Mouse (Mus musculus) heart, embryonic 16.5 days (tissue): ENCODE results near the gene Nmt1. TPM values are rescaled to one million over a fixed set of nuclear protein-coding genes. Genes with fewer than 3 reads are reported as not detected.

Experiments
- ATAC-seq: fragments of 200-750 bp; cut with Nextera tagmentation; replicated peaks from 2 replicates; pipeline ENCODE4 v1.8.0; 2017; ENCODE audit warnings: moderate number of reproducible peaks; ENCODE audit not compliant: insufficient read depth, low FRiP score; ENCODE audit errors: extremely low read depth
- H3K27ac ChIP-seq: fragments of 300-500 bp; sonication (generic); 2 replicates; pipeline ENCODE4 v1.5.1; 2014; ENCODE audit warnings: mild to moderate bottlenecking, low read length, control low read depth, moderate library complexity
- H3K27me3 ChIP-seq: fragments of 300-500 bp; sonication (generic); 2 replicates; pipeline ENCODE4 v1.6.1; 2014; ENCODE audit warnings: low read length, mixed read lengths; ENCODE audit not compliant: control insufficient read depth, insufficient read depth
- H3K36me3 ChIP-seq: fragments of 300-500 bp; sonication (generic); 2 replicates; pipeline ENCODE4 v1.6.1; 2014; ENCODE audit not compliant: control insufficient read depth, insufficient read depth
- H3K4me1 ChIP-seq: fragments of 300-500 bp; sonication (generic); 2 replicates; pipeline ENCODE4 v1.6.1; 2014; ENCODE audit warnings: low read length, mixed read lengths; ENCODE audit not compliant: control insufficient read depth, insufficient read depth
- H3K4me2 ChIP-seq: fragments of 300-500 bp; sonication (generic); 2 replicates; pipeline ENCODE4 v1.6.1; 2014; ENCODE audit warnings: low read depth, mild to moderate bottlenecking, control low read depth, low read length
- H3K4me3 ChIP-seq: fragments of 300-500 bp; sonication (generic); 2 replicates; pipeline ENCODE4 v1.5.1; 2014; ENCODE audit warnings: mild to moderate bottlenecking, control low read depth, low read length
- H3K9ac ChIP-seq: fragments of 300-500 bp; sonication (generic); 2 replicates; pipeline ENCODE4 v1.6.1; 2014; ENCODE audit warnings: low read length, control low read depth
- H3K9me3 ChIP-seq: fragments of 300-500 bp; sonication (generic); replicated peaks from 2 replicates; pipeline ENCODE4 v1.6.1; 2016; ENCODE audit warnings: low read length; ENCODE audit not compliant: control insufficient read depth
- WGBS: fragments of 180-500 bp; shearing (Covaris S2); extraction: QIAGEN DNeasy Blood & Tissue Kit; methylation state at CpG from one replicate; pipeline ENCODE4 v1.1.7; 2014; 5-methylcytosine and 5-hydroxymethylcytosine counted together
- polyA plus RNA-seq: library from polyadenylated mRNA; unstranded; fragments of >200 nt; fragmentation: Nextera tagmentation; extraction: Ambion mirVana; gene quantifications from 2 replicates; pipeline ENCODE4 v1.2.1, GENCODE M21; 2015

Gene Nmt1
- polyA plus RNA-seq, 1 experiment from 2014 or later = 39.1 TPM

DNA sequence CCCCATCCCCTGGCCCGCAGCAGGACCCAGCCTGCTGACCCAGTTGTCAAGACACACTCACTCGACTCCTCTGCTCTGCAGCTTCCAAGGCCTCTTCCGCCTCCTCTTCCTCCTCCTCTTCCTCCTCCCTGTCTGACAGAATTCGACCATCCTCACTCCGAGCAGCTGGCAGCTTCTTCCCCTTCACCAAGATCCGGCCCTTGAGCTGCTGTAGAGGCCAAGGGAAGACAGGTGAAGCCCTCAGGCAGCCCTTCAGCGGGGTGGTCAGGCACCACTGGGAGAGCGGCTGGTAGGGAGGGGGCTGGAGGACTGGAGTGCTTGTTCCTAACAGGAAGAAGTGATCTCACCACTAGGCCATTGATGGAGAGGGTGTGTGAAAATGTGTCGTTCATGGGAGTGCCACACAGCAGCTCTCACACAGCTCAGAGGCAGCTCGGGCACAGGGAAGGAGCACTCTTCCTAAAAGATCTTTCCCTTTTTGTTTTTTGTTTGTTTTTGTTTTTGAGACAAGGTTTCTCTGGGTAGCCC lies 46.9 kb downstream of the Nmt1 start:
- Histone ChIP-seq H3K27ac (no peak overlapping the region), H3K9ac (peak overlapping the region; percentile 41; the same call in 1 of the 2 replicates), H3K27me3 (no peaks in the 10 kb centered on the region; the same call in 1 of the 2 replicates), H3K4me2 (peak overlapping the region; percentile 28), H3K4me3 (no peak overlapping the region; the same call in 1 of the 2 replicates), H3K4me1 (peaks cover 20% of the 10 kb centered on the region), H3K36me3 (peaks cover 21% of the 10 kb centered on the region), H3K9me3 (no peaks in the 10 kb centered on the region)
- 28% methylated on average over 10 of the region's 10 CpGs for whole genome bisulfite sequencing
- ATAC-seq = 0 out of 2 replicates have a peak, but pooled peaks have one; percentile 39

DNA sequence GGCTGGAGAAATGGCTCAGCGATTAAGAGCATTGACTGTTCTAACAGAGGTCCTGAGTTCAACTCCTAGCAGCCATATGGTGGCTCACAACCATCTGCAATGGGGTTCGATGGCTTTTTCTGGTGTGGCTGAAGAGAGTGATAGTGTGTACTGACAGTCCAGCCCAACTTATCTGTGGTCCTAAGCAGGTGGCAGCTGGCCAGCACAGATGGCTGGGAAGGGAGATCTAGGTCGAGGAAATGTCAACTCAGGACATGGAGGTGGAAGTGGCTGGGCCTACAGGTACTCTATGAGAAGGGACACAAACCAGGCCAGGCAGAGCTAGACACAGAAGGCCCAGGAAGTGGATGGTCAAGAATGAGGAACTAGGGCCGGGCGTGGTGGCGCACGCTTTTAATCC lies 48.0 kb downstream of the Nmt1 start:
- 0 out of 2 replicates have a peak, but pooled peaks have one; percentile 15 for ATAC-seq
- H3K36me3 ChIP-seq = peaks cover 14% of the 10 kb centered on the region
- H3K4me3 ChIP-seq = no peak overlapping the region
- H3K4me1 ChIP-seq = peaks cover 27% of the 10 kb centered on the region
- no peaks in the 10 kb centered on the region for H3K9me3 ChIP-seq
- no peak overlapping the region for H3K27ac ChIP-seq
- peaks cover 2% of the 10 kb centered on the region; the same call in 1 of the 2 replicates for H3K27me3 ChIP-seq
- no peak overlapping the region for H3K9ac ChIP-seq
- H3K4me2 ChIP-seq = no peak overlapping the region
- 80% methylated on average over 7 of the region's 7 CpGs for WGBS

GRCm38 (mm10) chr11:103076581-103076980 lies 48.6 kb downstream of the Nmt1 start:
- Histone ChIP-seq H3K4me1 (peaks cover 28% of the 10 kb centered on the region), H3K4me2 (no peak overlapping the region), H3K9me3 (no peaks in the 10 kb centered on the region), H3K27me3 (peaks cover 4% of the 10 kb centered on the region; the same call in 1 of the 2 replicates), H3K4me3 (no peak overlapping the region), H3K27ac (no peak overlapping the region), H3K36me3 (peaks cover 14% of the 10 kb centered on the region), H3K9ac (no peak overlapping the region)
- no peak for ATAC-seq
- 78% methylated on average over 8 of the region's 8 CpGs for WGBS

DNA sequence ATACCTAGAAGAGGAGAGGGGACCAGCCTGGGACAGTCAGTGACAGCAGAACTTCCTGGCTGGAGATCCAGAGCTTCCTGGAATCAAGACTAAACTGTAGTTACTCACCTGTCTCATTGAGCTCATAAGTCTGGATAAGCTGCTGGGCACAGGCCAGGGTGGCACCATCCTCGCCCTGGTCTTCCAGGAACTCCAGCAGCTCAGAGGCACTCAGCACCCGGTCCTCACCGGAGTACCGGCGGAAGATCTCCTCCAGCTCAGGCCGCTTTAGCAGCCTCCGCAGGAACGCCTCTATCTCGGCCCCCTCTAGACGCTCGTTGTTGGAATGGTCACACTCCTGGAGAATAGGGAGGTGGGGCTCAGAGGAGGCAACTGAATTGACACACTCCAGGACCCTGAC lies 50.1 kb downstream of the Nmt1 start:
- no peak overlapping the region for H3K9ac ChIP-seq
- peaks cover 28% of the 10 kb centered on the region for H3K4me1 ChIP-seq
- H3K36me3 ChIP-seq = peaks cover 14% of the 10 kb centered on the region
- peaks cover 4% of the 10 kb centered on the region; the same call in 1 of the 2 replicates for H3K27me3 ChIP-seq
- no peak overlapping the region for H3K27ac ChIP-seq
- whole genome bisulfite sequencing = 71% methylated on average over 11 of the region's 11 CpGs
- ATAC-seq = no peak
- no peak overlapping the region for H3K4me2 ChIP-seq
- H3K4me3 ChIP-seq = no peak overlapping the region
- H3K9me3 ChIP-seq = no peaks in the 10 kb centered on the region

DNA sequence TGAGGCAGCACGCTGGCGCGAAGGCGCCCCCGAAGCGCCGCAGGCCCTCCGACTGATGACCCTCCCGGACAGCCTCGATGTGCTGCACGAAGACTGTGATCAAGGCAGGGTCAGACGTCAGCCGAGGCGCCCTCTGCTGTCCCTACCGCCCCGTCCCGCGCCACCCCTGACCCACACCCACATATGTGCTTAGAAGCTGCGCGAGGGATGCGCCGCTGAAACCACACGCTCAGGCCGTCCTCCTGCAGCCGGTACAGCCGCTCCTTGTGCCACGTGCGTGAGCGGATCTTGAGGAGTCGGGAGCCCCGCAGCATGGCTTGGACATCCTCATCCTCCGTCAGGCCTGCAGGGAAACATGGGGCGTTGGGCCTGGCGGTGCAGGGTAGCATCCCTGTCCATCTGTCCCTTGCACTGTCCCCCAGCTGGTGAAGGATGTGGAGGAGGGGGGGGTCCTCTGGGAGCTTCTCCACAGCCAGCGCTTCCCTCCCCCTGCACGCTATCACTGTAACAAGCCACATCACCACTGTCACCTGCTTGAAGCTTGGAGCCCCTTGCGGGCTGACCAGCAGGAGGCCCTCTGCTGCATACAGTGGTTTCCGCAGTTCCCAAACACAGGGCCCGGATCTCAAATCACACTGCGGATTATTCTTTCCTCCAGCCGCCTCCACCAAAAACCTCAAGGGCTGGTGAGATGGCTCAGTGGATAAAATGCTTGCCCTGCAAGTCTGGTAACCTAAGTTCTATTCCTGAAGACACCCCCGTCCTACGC lies 52.5 kb downstream of the Nmt1 start:
- Histone ChIP-seq H3K9me3 (no peaks in the 10 kb centered on the region), H3K4me2 (peak overlapping the region; percentile 63), H3K4me3 (peak overlapping the region; percentile 45), H3K4me1 (peaks cover 12% of the 10 kb centered on the region), H3K9ac (peak overlapping the region; percentile 44; the same call in 1 of the 2 replicates), H3K27me3 (peaks cover 4% of the 10 kb centered on the region; the same call in 1 of the 2 replicates), H3K36me3 (peaks cover 14% of the 10 kb centered on the region), H3K27ac (no peak overlapping the region)
- WGBS = 8% methylated on average over 43 of the region's 43 CpGs
- peak; percentile 39 for ATAC-seq

DNA sequence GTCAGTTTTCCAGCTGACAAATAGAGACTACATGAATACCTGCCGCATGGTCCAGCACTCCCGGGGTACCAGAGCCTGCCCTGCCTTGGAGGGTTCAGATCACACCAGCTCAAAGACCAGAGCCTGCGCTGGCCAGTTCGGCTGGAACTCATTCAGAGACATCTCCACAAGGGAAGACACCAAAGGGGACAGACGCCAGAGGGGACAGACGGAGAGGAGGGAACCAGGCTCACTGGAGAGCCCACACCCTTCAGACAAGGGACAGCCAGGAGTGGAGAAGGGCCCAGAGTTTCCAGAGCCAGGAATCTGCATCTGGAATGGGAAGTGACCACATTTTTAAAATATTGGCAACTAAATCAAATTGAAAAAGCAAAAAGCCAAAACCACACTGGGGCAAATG lies 53.6 kb downstream of the Nmt1 start:
- H3K4me1 ChIP-seq = peaks cover 8% of the 10 kb centered on the region
- peaks cover 4% of the 10 kb centered on the region; the same call in 1 of the 2 replicates for H3K27me3 ChIP-seq
- WGBS = 75% methylated on average over 6 of the region's 6 CpGs
- no peak for ATAC-seq
- no peak overlapping the region for H3K9ac ChIP-seq
- H3K4me3 ChIP-seq = no peak overlapping the region
- H3K27ac ChIP-seq = no peak overlapping the region
- H3K4me2 ChIP-seq = no peak overlapping the region
- H3K36me3 ChIP-seq = peaks cover 14% of the 10 kb centered on the region
- no peaks in the 10 kb centered on the region for H3K9me3 ChIP-seq

GRCm38 (mm10) chr11:103093306-103093705 lies 65.3 kb downstream of the Nmt1 start:
- H3K36me3 ChIP-seq = no peaks in the 10 kb centered on the region
- H3K4me1 ChIP-seq = peaks cover 50% of the 10 kb centered on the region
- no peaks in the 10 kb centered on the region for H3K27me3 ChIP-seq
- no peak for ATAC-seq
- no peak overlapping the region for H3K4me2 ChIP-seq
- no peak overlapping the region for H3K27ac ChIP-seq
- H3K9ac ChIP-seq = no peak overlapping the region
- 66% methylated on average over 7 of the region's 7 CpGs for whole genome bisulfite sequencing
- no peaks in the 10 kb centered on the region for H3K9me3 ChIP-seq
- H3K4me3 ChIP-seq = no peak overlapping the region

- peak overlapping the region; percentile 30 for H3K9ac ChIP-seq
- H3K4me1 ChIP-seq = peaks cover 58% of the 10 kb centered on the region
- H3K27me3 ChIP-seq = no peaks in the 10 kb centered on the region
These were observed 66.2 kb downstream of the Nmt1 start for GRCm38 (mm10) chr11:103093862-103094833.

More at GRCm38 (mm10) chr11:103093862-103094833, 66.2 kb downstream of the Nmt1 start:
- 61% methylated on average over 20 of the region's 20 CpGs for WGBS
- Histone ChIP-seq H3K4me3 (no peak overlapping the region), H3K27ac (peak overlapping the region; percentile 56), H3K36me3 (no peaks in the 10 kb centered on the region), H3K4me2 (no peak overlapping the region), H3K9me3 (no peaks in the 10 kb centered on the region)
- no peak; the same call in 1 of the 2 replicates for ATAC-seq
